Mouse (Mus musculus) liver, embryonic 14 days (tissue): ENCODE data around the gene Olfr394. TPM values are rescaled to one million over a fixed set of nuclear protein-coding genes. Genes with fewer than 3 reads are reported as not detected.

Source experiments
- polyA plus RNA-seq: library from polyadenylated mRNA; depleted of rRNA; stranded (reverse); fragments of >200 nt; gene quantifications from 2 replicates; pipeline ENCODE4 v1.2.3, GENCODE M21; 2012; rRNA removed

The Olfr394 gene
- polyA plus RNA-seq, result not detected in 2 replicates

DNA sequence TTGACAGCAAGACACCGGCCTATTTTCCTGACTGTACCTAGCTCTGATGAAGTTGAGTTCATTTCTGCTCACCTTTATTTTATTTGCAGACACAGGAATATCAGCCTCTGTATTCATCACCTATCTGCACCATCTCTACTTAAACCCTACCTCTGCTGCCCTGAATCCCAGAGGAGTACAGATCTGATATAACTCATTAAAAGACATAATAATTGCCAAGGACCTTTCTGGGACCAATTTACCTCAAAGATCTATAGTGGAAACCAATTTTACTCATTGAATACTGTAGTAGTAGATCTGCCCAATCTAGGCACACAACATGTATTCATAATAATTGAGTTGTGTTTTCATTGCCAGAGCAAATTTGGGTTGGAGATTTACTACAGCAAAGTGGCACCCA, at the start of gene Olfr394:
Gene Olfr394, minus strand, starts transcription at position 101 of the 400 bp plus-strand sequence.

DNA sequence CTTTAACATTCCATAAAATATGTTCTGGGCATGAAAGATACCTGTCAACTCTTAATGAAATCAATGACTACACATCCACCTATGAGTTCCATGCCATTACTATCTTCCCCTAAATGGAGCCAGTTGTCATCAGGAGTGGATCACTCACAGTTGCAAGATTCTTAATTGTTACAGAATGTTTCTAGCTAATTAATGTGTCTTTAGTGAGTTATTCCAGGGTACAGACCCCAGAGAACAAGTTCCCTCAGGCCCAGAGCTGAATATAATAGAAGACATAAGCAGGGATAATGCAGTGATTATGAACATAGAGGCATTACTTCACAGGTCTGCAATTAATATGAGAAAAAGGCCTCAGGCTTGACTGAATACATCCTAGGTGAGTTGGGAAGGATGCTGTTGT, 45.8 kb upstream of the Olfr394 start, which contains the start of gene Olfr23:
Gene Olfr23, plus strand, starts transcription at position 301 of the 400 bp plus-strand sequence.

DNA sequence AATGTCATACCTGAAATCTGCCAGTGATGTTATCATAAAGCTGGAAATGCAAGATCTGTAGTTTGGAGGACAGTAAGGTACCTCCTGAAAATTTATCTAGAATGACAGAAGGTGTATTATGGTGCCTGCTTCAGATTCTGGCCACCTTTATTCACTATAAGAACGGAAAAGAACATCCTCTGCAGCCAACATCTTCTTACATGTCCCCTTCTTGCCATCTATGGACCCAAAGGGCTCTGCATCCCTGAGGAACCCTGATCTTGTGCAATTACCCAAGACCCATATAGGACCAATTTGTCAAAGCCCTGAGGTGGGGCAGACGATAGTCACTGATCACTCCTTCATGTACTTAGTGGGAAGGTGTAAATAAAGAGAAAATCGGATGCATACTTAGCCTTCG, 18.6 kb upstream of the Olfr394 start, which contains the start of gene Olfr395:
Gene Olfr395, minus strand, starts transcription at position 101 of the 400 bp plus-strand sequence.

DNA sequence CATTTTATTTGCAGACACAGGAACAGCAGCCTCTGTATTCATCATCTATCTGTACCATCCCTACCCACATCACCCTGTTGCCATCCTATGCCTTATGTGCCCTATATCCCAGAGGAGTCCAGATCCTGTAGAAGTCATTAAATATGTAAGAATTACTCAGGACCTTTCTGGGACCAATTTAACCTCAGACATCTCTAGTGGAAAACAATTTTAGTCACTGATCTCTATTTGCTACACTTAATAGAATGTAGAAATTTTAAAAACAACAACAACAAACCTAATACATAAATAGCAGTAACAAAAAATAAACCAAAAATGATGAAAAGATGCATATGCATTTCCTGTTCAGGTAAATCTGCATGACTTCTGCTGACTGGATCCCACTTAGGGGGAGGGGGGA, 39.2 kb downstream of the Olfr394 start, which contains the start of gene Olfr393:
Gene Olfr393, minus strand, starts transcription at position 101 of the 400 bp plus-strand sequence.

Other genes starting within 250 kb of the Olfr394 start
- not detected in 2 replicates for gene Zfp735, start 202.0 kb downstream of the Olfr394 start, polyA plus RNA-seq
- gene Olfr389, start 110.1 kb downstream of the Olfr394 start, polyA plus RNA-seq, result not detected in 2 replicates
- not detected in 2 replicates for gene Olfr390, start 107.8 kb downstream of the Olfr394 start, polyA plus RNA-seq
- gene Olfr391-ps, start 87.7 kb downstream of the Olfr394 start, polyA plus RNA-seq, result not detected in 2 replicates
- not detected in 2 replicates for gene Olfr392, start 73.7 kb downstream of the Olfr394 start, polyA plus RNA-seq
- not detected in 2 replicates for gene Olfr393, start 39.3 kb downstream of the Olfr394 start, polyA plus RNA-seq
- not detected in 2 replicates for gene Olfr395, start 18.5 kb upstream of the Olfr394 start, polyA plus RNA-seq
- not detected in 2 replicates for gene Olfr23, start 45.9 kb upstream of the Olfr394 start, polyA plus RNA-seq
- not detected in 2 replicates for gene Olfr397, start 70.0 kb upstream of the Olfr394 start, polyA plus RNA-seq
- not detected in 2 replicates for gene Olfr398, start 99.6 kb upstream of the Olfr394 start, polyA plus RNA-seq
- gene Olfr139, start 165.8 kb upstream of the Olfr394 start, polyA plus RNA-seq, result not detected in 2 replicates
- not detected in 2 replicates for gene Olfr399, start 165.8 kb upstream of the Olfr394 start, polyA plus RNA-seq
- gene Zfp616, start 179.2 kb upstream of the Olfr394 start, polyA plus RNA-seq, result not detected in 2 replicates
- gene Olfr401, start 222.9 kb upstream of the Olfr394 start, polyA plus RNA-seq, result not detected in 2 replicates